Mouse (Mus musculus): ENCODE measurements around the gene Ppp1r16b. TPM values are rescaled to one million over a fixed set of nuclear protein-coding genes. Genes with fewer than 3 reads are reported as not detected.

The Ppp1r16b gene
- polyA plus RNA-seq, 1 experiment = 3.7 TPM

DNA sequence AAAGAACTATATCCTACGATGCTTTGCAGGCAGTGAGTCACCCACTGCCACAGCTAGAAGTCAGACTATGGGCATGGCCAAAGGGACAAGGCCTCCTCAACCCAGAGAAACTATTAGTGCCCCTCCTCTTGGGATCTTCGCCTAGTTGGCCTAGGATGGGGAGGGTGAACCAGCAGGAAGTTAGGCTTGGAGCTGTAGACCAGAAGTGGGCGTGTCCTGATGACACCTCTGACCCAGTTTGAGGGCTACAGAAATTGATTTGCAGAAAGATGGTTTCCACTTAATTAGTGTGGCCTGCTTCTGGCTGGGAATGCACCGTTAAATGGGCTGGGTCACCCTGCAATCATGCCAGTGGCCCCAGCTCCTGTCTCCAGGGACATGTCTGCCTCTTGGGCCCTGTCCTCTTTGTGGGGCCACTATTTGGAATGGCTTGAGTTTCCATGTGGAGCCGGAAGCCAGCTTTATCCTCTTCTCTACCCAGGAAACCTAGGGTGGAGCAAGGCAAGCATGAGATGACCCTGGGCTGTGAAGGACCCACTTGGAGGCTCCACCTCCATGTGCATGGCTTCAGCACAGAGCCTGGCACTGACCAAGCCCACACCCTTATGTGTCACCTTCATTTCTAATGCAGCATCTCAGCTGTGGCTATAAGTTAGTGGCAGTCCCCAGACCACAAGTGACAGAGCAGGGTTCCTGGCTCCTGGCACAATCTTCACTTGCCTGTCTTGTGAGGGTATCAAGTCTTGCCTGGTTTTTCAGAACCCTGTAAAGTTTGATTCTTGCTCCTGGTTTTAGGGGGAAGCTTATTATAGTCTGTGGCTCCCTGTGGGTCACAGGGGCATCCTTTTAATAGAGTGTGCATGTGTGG lies 52.6 kb downstream of the Ppp1r16b start:
- Histone ChIP-seq H3K9ac (ENCODE audit: low read depth, poor library complexity, severe bottlenecking) (no peak overlapping the region), H3K27me3 (ENCODE audit: control insufficient read depth, insufficient read depth, low read length, poor library complexity, severe bottlenecking) (no peaks in the 10 kb centered on the region), H3K4me3 (ENCODE audit: low read depth, low read length) (no peak overlapping the region), H3K4me1 (ENCODE audit: control insufficient read depth, insufficient read depth, low read length) (no peaks in the 10 kb centered on the region), H3K27ac (ENCODE audit: insufficient read depth, low read length) (no peak overlapping the region), H3K9me3 (replicated peaks; ENCODE audit: control insufficient read depth, insufficient read depth, low read length, poor library complexity, severe bottlenecking) (no peaks in the 10 kb centered on the region), H3K36me3 (ENCODE audit: control insufficient read depth, insufficient read depth, low read length, poor library complexity, severe bottlenecking) (no peaks in the 10 kb centered on the region)
- TF ChIP-seq POLR2A (IDR thresholded peaks at IDR 0.05; ENCODE audit: insufficient read depth, low read length) (no peak), EP300 (IDR thresholded peaks at IDR 0.05; ENCODE audit: insufficient read depth, low read depth, low read length) (no peak), CTCF (IDR thresholded peaks at IDR 0.05; ENCODE audit: low read depth, low read length) (no peak)

DNA sequence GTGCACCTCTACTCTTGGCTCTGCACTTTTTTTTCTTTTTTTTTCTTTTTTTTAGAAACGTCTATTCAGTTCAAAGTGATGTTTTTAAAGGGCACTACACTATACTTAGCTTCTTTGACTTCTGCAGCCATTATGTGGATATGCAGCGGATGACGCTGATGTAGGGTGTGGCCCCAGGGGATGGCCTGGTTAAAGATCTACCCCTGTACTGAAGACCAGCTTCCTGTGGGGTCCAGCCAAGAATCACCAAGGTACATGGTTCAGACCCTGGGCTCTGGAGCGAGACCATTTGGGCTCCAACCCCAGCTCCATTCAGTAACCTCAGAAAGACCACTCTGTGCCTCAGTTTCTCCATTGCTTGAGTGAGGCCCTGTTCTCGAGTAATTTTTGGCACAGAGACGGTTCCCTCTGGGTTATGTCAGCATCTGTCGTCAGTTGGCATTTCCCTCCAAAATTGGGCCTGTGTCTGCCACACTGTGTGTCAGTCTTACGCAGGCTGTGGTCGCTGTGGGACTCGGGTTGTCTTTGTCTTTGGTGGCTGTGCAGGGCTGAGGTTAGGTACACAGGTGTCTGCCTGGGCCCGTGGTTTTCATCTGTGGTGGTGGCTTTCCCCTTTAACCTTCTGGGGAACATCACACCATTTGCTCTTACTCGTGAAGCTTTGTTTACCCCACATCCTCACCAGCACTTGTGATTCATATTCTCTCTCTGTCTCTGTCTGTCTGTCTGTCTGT lies 53.8 kb downstream of the Ppp1r16b start:
- TF ChIP-seq EP300 (IDR thresholded peaks at IDR 0.05; ENCODE audit: insufficient read depth, low read depth, low read length) (no peak), POLR2A (IDR thresholded peaks at IDR 0.05; ENCODE audit: insufficient read depth, low read length) (no peak), CTCF (IDR thresholded peaks at IDR 0.05; ENCODE audit: low read depth, low read length) (no peak)
- H3K4me1 ChIP-seq (ENCODE audit: control insufficient read depth, insufficient read depth, low read length) = no peaks in the 10 kb centered on the region
- no peaks in the 10 kb centered on the region for H3K36me3 ChIP-seq (ENCODE audit: control insufficient read depth, insufficient read depth, low read length, poor library complexity, severe bottlenecking)
- no peaks in the 10 kb centered on the region for H3K27me3 ChIP-seq (ENCODE audit: control insufficient read depth, insufficient read depth, low read length, poor library complexity, severe bottlenecking)
- H3K4me3 ChIP-seq (ENCODE audit: low read depth, low read length) = no peak overlapping the region
- H3K9me3 ChIP-seq (replicated peaks; ENCODE audit: control insufficient read depth, insufficient read depth, low read length, poor library complexity, severe bottlenecking) = no peaks in the 10 kb centered on the region
- H3K9ac ChIP-seq (ENCODE audit: low read depth, poor library complexity, severe bottlenecking) = no peak overlapping the region
- H3K27ac ChIP-seq (ENCODE audit: insufficient read depth, low read length) = no peak overlapping the region

DNA sequence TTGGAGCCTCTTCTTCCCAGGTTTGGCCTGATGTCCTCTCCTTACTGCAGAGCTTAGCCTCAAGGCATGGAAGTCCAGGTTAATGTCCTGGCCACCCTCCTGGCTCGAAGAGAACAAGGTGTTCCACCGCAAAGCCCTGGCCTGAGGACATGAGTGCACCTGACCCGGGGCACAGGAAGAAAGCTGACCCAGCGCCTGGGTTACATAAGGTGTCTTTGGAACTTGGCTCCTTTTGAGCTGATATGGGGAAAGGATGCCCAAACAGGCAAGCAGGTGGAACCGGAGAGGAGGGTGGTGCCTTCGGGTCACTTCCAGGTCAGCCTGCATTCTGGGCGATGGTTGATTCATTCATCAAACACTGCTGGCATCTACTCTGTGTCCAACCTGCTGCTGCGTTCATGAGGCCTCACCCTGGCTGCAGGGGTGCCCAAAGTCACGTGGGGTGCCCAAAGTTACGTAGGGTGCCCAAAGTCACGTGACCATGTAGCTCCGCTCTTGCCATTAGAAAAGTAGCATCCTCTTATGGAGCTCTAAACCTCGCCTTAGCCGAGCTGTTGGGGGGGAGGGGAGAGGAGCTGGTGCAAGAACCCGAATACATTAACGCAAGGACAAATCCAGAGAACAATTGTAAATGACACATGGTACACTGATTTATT lies 55.6 kb downstream of the Ppp1r16b start:
- H3K9me3 ChIP-seq (replicated peaks; ENCODE audit: control insufficient read depth, insufficient read depth, low read length, poor library complexity, severe bottlenecking) = no peaks in the 10 kb centered on the region
- H3K9ac ChIP-seq (ENCODE audit: low read depth, poor library complexity, severe bottlenecking) = no peak overlapping the region
- H3K4me1 ChIP-seq (ENCODE audit: control insufficient read depth, insufficient read depth, low read length) = no peaks in the 10 kb centered on the region
- H3K27me3 ChIP-seq (ENCODE audit: control insufficient read depth, insufficient read depth, low read length, poor library complexity, severe bottlenecking) = no peaks in the 10 kb centered on the region
- no peaks in the 10 kb centered on the region for H3K36me3 ChIP-seq (ENCODE audit: control insufficient read depth, insufficient read depth, low read length, poor library complexity, severe bottlenecking)
- TF ChIP-seq EP300 (IDR thresholded peaks at IDR 0.05; ENCODE audit: insufficient read depth, low read depth, low read length) = no peak
- no peak for TF ChIP-seq POLR2A (IDR thresholded peaks at IDR 0.05; ENCODE audit: insufficient read depth, low read length)
- TF ChIP-seq CTCF (IDR thresholded peaks at IDR 0.05; ENCODE audit: low read depth, low read length) = no peak
- no peak overlapping the region for H3K4me3 ChIP-seq (ENCODE audit: low read depth, low read length)
- H3K27ac ChIP-seq (ENCODE audit: insufficient read depth, low read length) = no peak overlapping the region

DNA sequence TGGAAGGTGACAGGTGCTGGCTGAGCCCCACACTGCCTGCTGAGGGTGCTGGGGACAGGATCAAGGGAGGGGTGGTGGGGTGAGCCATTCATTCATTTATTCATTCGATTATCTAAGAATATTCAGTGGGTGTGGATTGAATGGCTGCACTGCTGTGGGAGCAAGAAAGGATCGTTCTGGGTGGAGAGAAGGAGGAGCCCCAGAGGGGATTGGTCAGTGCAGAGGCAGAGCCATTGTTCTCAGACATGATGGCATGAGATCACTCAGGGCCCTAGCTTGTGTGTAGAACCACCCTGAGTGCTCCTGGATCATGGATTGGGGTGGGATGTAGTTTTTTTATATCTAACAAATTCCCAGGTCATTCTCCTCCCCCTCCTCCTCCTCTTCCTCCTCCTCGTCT lies 56.3 kb downstream of the Ppp1r16b start:
- no peaks in the 10 kb centered on the region for H3K9me3 ChIP-seq (replicated peaks; ENCODE audit: control insufficient read depth, insufficient read depth, low read length, poor library complexity, severe bottlenecking)
- H3K27ac ChIP-seq (ENCODE audit: insufficient read depth, low read length) = no peak overlapping the region
- H3K4me1 ChIP-seq (ENCODE audit: control insufficient read depth, insufficient read depth, low read length) = no peaks in the 10 kb centered on the region
- no peak overlapping the region for H3K9ac ChIP-seq (ENCODE audit: low read depth, poor library complexity, severe bottlenecking)
- H3K27me3 ChIP-seq (ENCODE audit: control insufficient read depth, insufficient read depth, low read length, poor library complexity, severe bottlenecking) = no peaks in the 10 kb centered on the region
- no peaks in the 10 kb centered on the region for H3K36me3 ChIP-seq (ENCODE audit: control insufficient read depth, insufficient read depth, low read length, poor library complexity, severe bottlenecking)
- H3K4me3 ChIP-seq (ENCODE audit: low read depth, low read length) = no peak overlapping the region
- TF ChIP-seq CTCF (IDR thresholded peaks at IDR 0.05; ENCODE audit: low read depth, low read length) = no peak
- no peak for TF ChIP-seq POLR2A (IDR thresholded peaks at IDR 0.05; ENCODE audit: insufficient read depth, low read length)
- TF ChIP-seq EP300 (IDR thresholded peaks at IDR 0.05; ENCODE audit: insufficient read depth, low read depth, low read length) = no peak

DNA sequence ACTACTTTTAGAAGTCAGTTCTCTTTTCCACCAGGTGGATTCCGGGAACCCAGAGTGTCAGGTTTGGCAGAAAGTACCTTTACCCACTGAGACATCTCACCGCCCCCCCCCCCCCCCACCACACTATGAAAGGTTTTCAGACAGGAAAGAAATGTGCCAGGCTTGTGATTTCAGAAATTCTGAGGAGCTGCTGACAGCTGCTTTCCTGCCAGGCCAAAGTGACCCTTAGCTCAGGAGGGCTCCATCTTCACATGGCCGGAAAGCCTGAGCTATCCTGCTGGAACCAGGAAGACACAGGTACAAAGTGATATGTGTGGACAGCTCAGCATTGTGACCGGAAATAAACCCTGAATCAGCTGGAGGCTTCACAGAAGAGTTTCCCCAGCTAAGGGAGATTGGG lies 56.9 kb downstream of the Ppp1r16b start:
- Histone ChIP-seq H3K4me3 (ENCODE audit: low read depth, low read length) (no peak overlapping the region), H3K36me3 (ENCODE audit: control insufficient read depth, insufficient read depth, low read length, poor library complexity, severe bottlenecking) (no peaks in the 10 kb centered on the region), H3K27me3 (ENCODE audit: control insufficient read depth, insufficient read depth, low read length, poor library complexity, severe bottlenecking) (no peaks in the 10 kb centered on the region), H3K9ac (ENCODE audit: low read depth, poor library complexity, severe bottlenecking) (no peak overlapping the region), H3K9me3 (replicated peaks; ENCODE audit: control insufficient read depth, insufficient read depth, low read length, poor library complexity, severe bottlenecking) (no peaks in the 10 kb centered on the region), H3K27ac (ENCODE audit: insufficient read depth, low read length) (no peak overlapping the region), H3K4me1 (ENCODE audit: control insufficient read depth, insufficient read depth, low read length) (no peaks in the 10 kb centered on the region)
- TF ChIP-seq POLR2A (IDR thresholded peaks at IDR 0.05; ENCODE audit: insufficient read depth, low read length) (no peak), CTCF (IDR thresholded peaks at IDR 0.05; ENCODE audit: low read depth, low read length) (no peak), EP300 (IDR thresholded peaks at IDR 0.05; ENCODE audit: insufficient read depth, low read depth, low read length) (no peak)

Data from ES-Bruce4 (cell line).